Mouse (Mus musculus) midbrain, embryonic 15.5 days (tissue): ENCODE results near the gene Rprd1b. TPM values are rescaled to one million over a fixed set of nuclear protein-coding genes. Genes with fewer than 3 reads are reported as not detected.

Source experiments
- ATAC-seq: fragments of 200-750 bp; cut with Nextera tagmentation; replicated peaks from 2 replicates; pipeline ENCODE4 v1.8.0; 2017; ENCODE audit warnings: moderate TSS enrichment
- H3K27ac ChIP-seq: fragments of 300-500 bp; sonication (generic); 2 replicates; pipeline ENCODE4 v1.5.1; 2015; ENCODE audit warnings: mild to moderate bottlenecking, inconsistent platforms
- H3K27me3 ChIP-seq: fragments of 300-500 bp; sonication (generic); replicated peaks from 2 replicates; pipeline ENCODE4 v1.6.1; 2015; ENCODE audit warnings: inconsistent platforms
- H3K36me3 ChIP-seq: fragments of 300-500 bp; sonication (generic); replicated peaks from 2 replicates; pipeline ENCODE4 v1.6.1; 2015; ENCODE audit warnings: inconsistent platforms
- H3K4me1 ChIP-seq: fragments of 300-500 bp; sonication (generic); 2 replicates; pipeline ENCODE4 v1.6.1; 2015; ENCODE audit warnings: inconsistent platforms
- H3K4me2 ChIP-seq: fragments of 300-500 bp; sonication (generic); 2 replicates; pipeline ENCODE4 v1.6.1; 2015; ENCODE audit warnings: inconsistent platforms, mild to moderate bottlenecking, moderate library complexity
- H3K4me3 ChIP-seq: fragments of 300-500 bp; sonication (generic); 2 replicates; pipeline ENCODE4 v1.5.1; 2015; ENCODE audit warnings: mild to moderate bottlenecking, inconsistent platforms
- H3K9ac ChIP-seq: fragments of 300-500 bp; sonication (generic); 2 replicates; pipeline ENCODE4 v1.6.1; 2015; ENCODE audit warnings: mild to moderate bottlenecking, inconsistent platforms
- H3K9me3 ChIP-seq: fragments of 300-500 bp; sonication (generic); 2 replicates; pipeline ENCODE4 v1.6.1; 2016; ENCODE audit warnings: inconsistent platforms
- WGBS: fragments of 180-500 bp; shearing (Covaris S2); methylation state at CpG from one replicate; pipeline ENCODE4 v1.1.7; 2015; ENCODE audit warnings: mixed read lengths; 5-methylcytosine and 5-hydroxymethylcytosine counted together
- polyA plus RNA-seq: library from polyadenylated mRNA; unstranded; fragments of >200 nt; fragmentation: Nextera tagmentation; extraction: Ambion mirVana; gene quantifications from 2 replicates; pipeline ENCODE4 v1.2.1, GENCODE M21; 2015

The Rprd1b gene
- polyA plus RNA-seq, 1 experiment from 2014 or later, result 34.7 TPM

- H3K27ac ChIP-seq, result no peak overlapping the region
- no peaks in the 10 kb centered on the region for H3K4me1 ChIP-seq
- no peaks in the 10 kb centered on the region for H3K27me3 ChIP-seq
- 92% methylated on average over 13 of the region's 13 CpGs for WGBS
- H3K4me2 ChIP-seq, result no peak overlapping the region
- no peak overlapping the region for H3K4me3 ChIP-seq
- H3K9ac ChIP-seq, result no peak overlapping the region
- ATAC-seq, result no peak
- no peaks in the 10 kb centered on the region for H3K9me3 ChIP-seq
- no peaks in the 10 kb centered on the region for H3K36me3 ChIP-seq
These were observed 103.0 kb downstream of the Rprd1b start for GRCm38 (mm10) chr2:158131197-158131835.

- ATAC-seq, result no peak
- Histone ChIP-seq H3K27me3 (no peaks in the 10 kb centered on the region), H3K9me3 (no peaks in the 10 kb centered on the region), H3K4me3 (no peak overlapping the region), H3K27ac (no peak overlapping the region), H3K4me2 (no peak overlapping the region), H3K36me3 (no peaks in the 10 kb centered on the region), H3K9ac (no peak overlapping the region), H3K4me1 (no peaks in the 10 kb centered on the region)
- WGBS, result 87% methylated on average over 10 of the region's 10 CpGs
These were observed 104.0 kb downstream of the Rprd1b start for GRCm38 (mm10) chr2:158132320-158132719.

- Histone ChIP-seq H3K9me3 (no peaks in the 10 kb centered on the region), H3K27me3 (no peaks in the 10 kb centered on the region), H3K4me3 (no peak overlapping the region), H3K27ac (no peak overlapping the region), H3K36me3 (no peaks in the 10 kb centered on the region), H3K4me2 (no peak overlapping the region), H3K4me1 (no peaks in the 10 kb centered on the region), H3K9ac (no peak overlapping the region)
- no peak for ATAC-seq
- WGBS, result 83% methylated on average over 6 of the region's 6 CpGs
These were observed 104.8 kb downstream of the Rprd1b start for GRCm38 (mm10) chr2:158133050-158133449.

GRCm38 (mm10) chr2:158136205-158136604, 107.9 kb downstream of the Rprd1b start:
- ATAC-seq, result no peak
- no peak overlapping the region for H3K4me3 ChIP-seq
- no peak overlapping the region for H3K9ac ChIP-seq
- H3K27me3 ChIP-seq, result no peaks in the 10 kb centered on the region
- WGBS, result 60% methylated on average over 7 of the region's 7 CpGs
- no peaks in the 10 kb centered on the region for H3K36me3 ChIP-seq
- H3K27ac ChIP-seq, result no peak overlapping the region
- peaks cover 3% of the 10 kb centered on the region; the same call in 1 of the 2 replicates for H3K4me1 ChIP-seq
- no peak overlapping the region for H3K4me2 ChIP-seq
- no peaks in the 10 kb centered on the region for H3K9me3 ChIP-seq

GRCm38 (mm10) chr2:158137771-158138170, 109.5 kb downstream of the Rprd1b start:
- 91% methylated on average over 12 of the region's 12 CpGs for WGBS
- Histone ChIP-seq H3K36me3 (no peaks in the 10 kb centered on the region), H3K27me3 (no peaks in the 10 kb centered on the region), H3K27ac (no peak overlapping the region), H3K9ac (no peak overlapping the region), H3K9me3 (no peaks in the 10 kb centered on the region), H3K4me3 (no peak overlapping the region), H3K4me2 (no peak overlapping the region), H3K4me1 (peaks cover 3% of the 10 kb centered on the region; the same call in 1 of the 2 replicates)
- no peak for ATAC-seq

GRCm38 (mm10) chr2:158138778-158139177, 110.5 kb downstream of the Rprd1b start:
- peaks cover 6% of the 10 kb centered on the region; the same call in 1 of the 2 replicates for H3K4me1 ChIP-seq
- no peak overlapping the region for H3K9ac ChIP-seq
- no peaks in the 10 kb centered on the region for H3K36me3 ChIP-seq
- ATAC-seq, result no peak
- no peaks in the 10 kb centered on the region for H3K9me3 ChIP-seq
- 91% methylated on average over 9 of the region's 9 CpGs for WGBS
- H3K27ac ChIP-seq, result no peak overlapping the region
- no peak overlapping the region for H3K4me2 ChIP-seq
- no peak overlapping the region for H3K4me3 ChIP-seq
- H3K27me3 ChIP-seq, result no peaks in the 10 kb centered on the region

- 41% methylated on average over 7 of the region's 7 CpGs for WGBS
- H3K27ac ChIP-seq, result 0 out of 2 replicates have a peak overlapping the region, but pooled peaks have one; percentile 11
- ATAC-seq, result 0 out of 2 replicates have a peak, but pooled peaks have one; percentile 67
These were observed 111.3 kb downstream of the Rprd1b start for GRCm38 (mm10) chr2:158139628-158140027.

GRCm38 (mm10) chr2:158140664-158141063, 112.4 kb downstream of the Rprd1b start:
- WGBS, result 91% methylated on average over 5 of the region's 5 CpGs
- no peak for ATAC-seq
- H3K27ac ChIP-seq, result no peak overlapping the region
- no peaks in the 10 kb centered on the region for H3K9me3 ChIP-seq
- H3K36me3 ChIP-seq, result no peaks in the 10 kb centered on the region
- peaks cover 6% of the 10 kb centered on the region; the same call in 1 of the 2 replicates for H3K4me1 ChIP-seq
- no peak overlapping the region for H3K4me2 ChIP-seq
- H3K9ac ChIP-seq, result no peak overlapping the region
- no peak overlapping the region for H3K4me3 ChIP-seq
- H3K27me3 ChIP-seq, result no peaks in the 10 kb centered on the region

More at GRCm38 (mm10) chr2:158139628-158140027, 111.3 kb downstream of the Rprd1b start:
- Histone ChIP-seq H3K9me3 (no peaks in the 10 kb centered on the region), H3K4me3 (no peak overlapping the region), H3K4me1 (peaks cover 6% of the 10 kb centered on the region; the same call in 1 of the 2 replicates), H3K27me3 (no peaks in the 10 kb centered on the region), H3K9ac (no peak overlapping the region), H3K4me2 (no peak overlapping the region), H3K36me3 (no peaks in the 10 kb centered on the region)

GRCm38 (mm10) chr2:158141271-158141670, 113.0 kb downstream of the Rprd1b start:
- 75% methylated on average over 7 of the region's 7 CpGs for WGBS

GRCm38 (mm10) chr2:158141690-158142440, 113.6 kb downstream of the Rprd1b start:
- Histone ChIP-seq H3K27ac (no peak overlapping the region), H3K4me2 (no peak overlapping the region), H3K9ac (no peak overlapping the region), H3K36me3 (no peaks in the 10 kb centered on the region), H3K9me3 (no peaks in the 10 kb centered on the region), H3K4me1 (peaks cover 9% of the 10 kb centered on the region; the same call in 1 of the 2 replicates), H3K4me3 (no peak overlapping the region), H3K27me3 (peaks cover 5% of the 10 kb centered on the region; the same call in 1 of the 2 replicates)
- no peak for ATAC-seq
- 85% methylated on average over 7 of the region's 7 CpGs for WGBS

More at GRCm38 (mm10) chr2:158141271-158141670, 113.0 kb downstream of the Rprd1b start:
- no peak overlapping the region for H3K9ac ChIP-seq
- H3K4me1 ChIP-seq, result peaks cover 8% of the 10 kb centered on the region; the same call in 1 of the 2 replicates
- no peak overlapping the region for H3K4me3 ChIP-seq
- no peaks in the 10 kb centered on the region for H3K9me3 ChIP-seq
- no peak for ATAC-seq
- no peaks in the 10 kb centered on the region for H3K36me3 ChIP-seq
- H3K27ac ChIP-seq, result no peak overlapping the region
- H3K4me2 ChIP-seq, result no peak overlapping the region
- peaks cover 5% of the 10 kb centered on the region; the same call in 1 of the 2 replicates for H3K27me3 ChIP-seq

GRCm38 (mm10) chr2:158142981-158143380, 114.7 kb downstream of the Rprd1b start:
- Histone ChIP-seq H3K4me3 (no peak overlapping the region), H3K27ac (no peak overlapping the region), H3K9ac (no peak overlapping the region), H3K36me3 (no peaks in the 10 kb centered on the region), H3K27me3 (peaks cover 5% of the 10 kb centered on the region; the same call in 1 of the 2 replicates), H3K4me1 (peaks cover 9% of the 10 kb centered on the region; the same call in 1 of the 2 replicates), H3K4me2 (no peak overlapping the region), H3K9me3 (no peaks in the 10 kb centered on the region)
- WGBS, result 79% methylated on average over 18 of the region's 18 CpGs
- no peak for ATAC-seq

GRCm38 (mm10) chr2:158143816-158144215, 115.5 kb downstream of the Rprd1b start:
- Histone ChIP-seq H3K4me2 (no peak overlapping the region), H3K27me3 (peaks cover 5% of the 10 kb centered on the region; the same call in 1 of the 2 replicates), H3K4me3 (no peak overlapping the region), H3K9me3 (no peaks in the 10 kb centered on the region), H3K4me1 (peaks cover 9% of the 10 kb centered on the region; the same call in 1 of the 2 replicates), H3K9ac (no peak overlapping the region), H3K36me3 (no peaks in the 10 kb centered on the region), H3K27ac (no peak overlapping the region)
- no peak for ATAC-seq
- WGBS, result 49% methylated on average over 3 of the region's 3 CpGs
